Mouse (Mus musculus) lung, postnatal 0 days (tissue): ENCODE data around the gene Pole. TPM values are rescaled to one million over a fixed set of nuclear protein-coding genes. Genes with fewer than 3 reads are reported as not detected.

Experiments used
- ATAC-seq: fragments of 200-750 bp; cut with Nextera tagmentation; 2 replicates; pipeline ENCODE4 v1.8.0; 2017; ENCODE audit warnings: moderate library complexity
- DNase-seq: peaks from one replicate; pipeline ENCODE4 v3.0.0-alpha.2; 2016; ENCODE audit warnings: low spot score
- H3K27ac ChIP-seq: fragments of 300-500 bp; sonication (generic); 2 replicates; pipeline ENCODE4 v1.5.1; 2014; ENCODE audit warnings: antibody characterized with exemption, mild to moderate bottlenecking, low read length, mixed read lengths
- H3K27me3 ChIP-seq: fragments of 300-500 bp; sonication (generic); replicated peaks from 2 replicates; pipeline ENCODE4 v1.6.1; 2014; ENCODE audit warnings: low read length, mixed read lengths; ENCODE audit not compliant: insufficient read depth
- H3K36me3 ChIP-seq: fragments of 300-500 bp; sonication (generic); 2 replicates; pipeline ENCODE4 v1.6.1; 2014; ENCODE audit warnings: low read length, mixed read lengths; ENCODE audit not compliant: insufficient read depth
- H3K4me1 ChIP-seq: fragments of 300-500 bp; sonication (generic); 2 replicates; pipeline ENCODE4 v1.6.1; 2014; ENCODE audit warnings: antibody characterized with exemption, low read depth, low read length, mixed read lengths; ENCODE audit not compliant: insufficient read depth
- H3K4me2 ChIP-seq: fragments of 300-500 bp; sonication (generic); replicated peaks from 2 replicates; pipeline ENCODE4 v1.6.1; 2014; ENCODE audit warnings: low read depth, mild to moderate bottlenecking, low read length, moderate library complexity, mixed read lengths
- H3K4me3 ChIP-seq: fragments of 300-500 bp; sonication (generic); 2 replicates; pipeline ENCODE4 v1.5.1; 2014; ENCODE audit warnings: low read depth, low read length
- H3K9ac ChIP-seq: fragments of 300-500 bp; sonication (generic); replicated peaks from 2 replicates; pipeline ENCODE4 v1.6.1; 2014; ENCODE audit warnings: low read depth, mild to moderate bottlenecking
- H3K9me3 ChIP-seq: fragments of 300-500 bp; sonication (generic); 2 replicates; pipeline ENCODE4 v1.6.1; 2016; ENCODE audit warnings: low read length, mixed read lengths
- CTCF ChIP-seq: IDR thresholded peaks from 2 replicates; pipeline ENCODE4 v1.5.1; 2016; ENCODE audit warnings: antibody characterized with exemption, mild to moderate bottlenecking
- EP300 ChIP-seq: IDR thresholded peaks from 2 replicates; pipeline ENCODE4 v1.6.1; 2016; ENCODE audit warnings: antibody characterized with exemption, mild to moderate bottlenecking, control low read depth
- WGBS: fragments of 180-500 bp; shearing (Covaris S2); extraction: QIAGEN DNeasy Blood & Tissue Kit; methylation state at CpG from one replicate; pipeline ENCODE4 v1.1.7; 2014; 5-methylcytosine and 5-hydroxymethylcytosine counted together
- polyA plus RNA-seq: library from polyadenylated mRNA; unstranded; fragments of >200 nt; fragmentation: Nextera tagmentation; extraction: Ambion mirVana; gene quantifications from 2 replicates; pipeline ENCODE4 v1.2.1, GENCODE M21; 2015

Gene Pole
- polyA plus RNA-seq, 1 experiment from 2014 or later, result 2.2 TPM

GRCm38 (mm10) chr5:110286446-110287083 lies 459 bp downstream of the Pole start:
- ATAC-seq (peak; percentile 40), DNase-seq (no peak)
- Histone ChIP-seq H3K4me2 (peak overlapping the region; percentile 98), H3K4me1 (peaks cover 10% of the 10 kb centered on the region; the same call in 1 of the 2 replicates), H3K36me3 (no peaks in the 10 kb centered on the region), H3K9me3 (no peaks in the 10 kb centered on the region), H3K27ac (no peak overlapping the region), H3K4me3 (peak overlapping the region; percentile 62), H3K9ac (peak overlapping the region; percentile 68; the same call in 1 of the 2 replicates), H3K27me3 (no peaks in the 10 kb centered on the region)
- no peak for TF ChIP-seq EP300
- no peak for TF ChIP-seq CTCF
- 2% methylated on average over 22 of the region's 31 CpGs for WGBS

DNA sequence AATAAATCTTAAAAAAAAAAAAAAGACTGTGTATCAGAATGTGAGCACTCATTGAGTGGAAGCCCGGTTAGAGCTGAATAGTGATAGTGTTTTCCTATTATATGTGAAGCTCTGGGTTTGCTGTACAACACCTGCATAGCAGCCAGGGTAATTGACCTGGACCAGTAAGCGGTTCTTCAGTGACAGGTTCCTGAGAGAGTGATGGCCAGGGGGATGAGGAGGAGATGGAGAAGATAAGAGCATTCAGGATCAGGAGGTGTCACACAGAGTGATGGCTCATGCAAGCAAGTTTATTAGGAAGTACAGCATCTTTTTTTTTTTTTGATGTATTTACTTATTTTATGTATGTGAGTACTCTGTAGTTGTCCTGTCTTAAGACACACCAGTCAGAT lies 974 bp downstream of the Pole start:
- 50% methylated on average over 2 of the region's 2 CpGs for WGBS
- TF ChIP-seq CTCF (no peak), EP300 (no peak)
- Histone ChIP-seq H3K4me3 (no peak overlapping the region), H3K27me3 (no peaks in the 10 kb centered on the region), H3K27ac (no peak overlapping the region), H3K4me1 (peaks cover 10% of the 10 kb centered on the region; the same call in 1 of the 2 replicates), H3K9me3 (no peaks in the 10 kb centered on the region), H3K4me2 (no peak overlapping the region), H3K9ac (no peak overlapping the region), H3K36me3 (no peaks in the 10 kb centered on the region)
- ATAC-seq, result no peak
- no peak for DNase-seq

DNA sequence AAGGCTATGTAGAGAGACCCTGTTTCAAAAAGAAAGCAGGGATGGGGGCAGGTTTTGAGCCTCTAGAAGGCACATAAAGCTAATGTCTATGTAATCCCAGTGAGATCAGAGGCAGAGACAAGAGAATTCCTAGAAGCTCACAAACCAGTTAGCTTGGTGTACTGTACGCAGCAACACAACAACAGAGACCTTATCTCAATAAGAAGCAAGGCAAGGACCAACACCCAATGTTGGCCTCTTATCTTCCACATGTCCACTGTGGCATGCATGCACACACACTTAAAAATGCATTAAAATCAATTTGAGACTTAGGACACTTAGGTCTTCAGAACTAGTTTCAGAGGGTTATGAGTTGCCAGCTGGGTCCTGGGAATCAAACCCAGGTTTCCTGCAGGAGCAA lies 5.5 kb downstream of the Pole start:
- no peaks in the 10 kb centered on the region for H3K36me3 ChIP-seq
- 100% methylated on average over 1 of the region's 1 CpGs for WGBS

GRCm38 (mm10) chr5:110296637-110297036 lies 10.5 kb downstream of the Pole start:
- no peaks in the 10 kb centered on the region for H3K9me3 ChIP-seq
- H3K4me2 ChIP-seq, result no peak overlapping the region
- peak; percentile 74 for ATAC-seq
- no peak overlapping the region for H3K4me3 ChIP-seq
- WGBS, result 64% methylated on average over 1 of the region's 1 CpGs
- TF ChIP-seq EP300 (0 out of 2 replicates have a peak, but pooled peaks have one; percentile 12), CTCF (no peak)
- no peaks in the 10 kb centered on the region for H3K36me3 ChIP-seq
- no peaks in the 10 kb centered on the region for H3K4me1 ChIP-seq
- no peaks in the 10 kb centered on the region for H3K27me3 ChIP-seq
- H3K9ac ChIP-seq, result no peak overlapping the region
- DNase-seq, result peak; percentile 56
- H3K27ac ChIP-seq, result no peak overlapping the region

More for the DNA sequence above, 5.5 kb downstream of the Pole start:
- ATAC-seq (no peak), DNase-seq (no peak)
- Histone ChIP-seq H3K27ac (no peak overlapping the region), H3K4me2 (no peak overlapping the region), H3K27me3 (no peaks in the 10 kb centered on the region), H3K4me3 (no peak overlapping the region), H3K9ac (no peak overlapping the region), H3K4me1 (peaks cover under 1% of the 10 kb centered on the region; the same call in 1 of the 2 replicates), H3K9me3 (no peaks in the 10 kb centered on the region)
- TF ChIP-seq EP300, result no peak
- TF ChIP-seq CTCF, result no peak

- no peaks in the 10 kb centered on the region for H3K9me3 ChIP-seq
- H3K9ac ChIP-seq, result no peak overlapping the region
- TF ChIP-seq EP300 (no peak), CTCF (no peak)
- H3K36me3 ChIP-seq, result no peaks in the 10 kb centered on the region
- H3K4me2 ChIP-seq, result no peak overlapping the region
- H3K4me1 ChIP-seq, result no peaks in the 10 kb centered on the region
- 86% methylated on average over 2 of the region's 2 CpGs for WGBS
- H3K27ac ChIP-seq, result no peak overlapping the region
- DNase-seq (no peak), ATAC-seq (no peak)
- no peaks in the 10 kb centered on the region for H3K27me3 ChIP-seq
- H3K4me3 ChIP-seq, result no peak overlapping the region
Measured at GRCm38 (mm10) chr5:110300591-110300990, 14.5 kb downstream of the Pole start.

- WGBS, result 93% methylated on average over 7 of the region's 7 CpGs
- Histone ChIP-seq H3K4me3 (no peak overlapping the region), H3K27ac (no peak overlapping the region), H3K9me3 (no peaks in the 10 kb centered on the region), H3K4me2 (no peak overlapping the region), H3K27me3 (no peaks in the 10 kb centered on the region), H3K36me3 (0 out of 2 replicates have a peak, but pooled peaks cover 5% of the 10 kb centered on the region), H3K9ac (no peak overlapping the region), H3K4me1 (no peaks in the 10 kb centered on the region)
- TF ChIP-seq CTCF, result no peak
- TF ChIP-seq EP300, result no peak
- ATAC-seq, result no peak
- no peak for DNase-seq
Measured at GRCm38 (mm10) chr5:110308861-110309260, 22.8 kb downstream of the Pole start.

DNA sequence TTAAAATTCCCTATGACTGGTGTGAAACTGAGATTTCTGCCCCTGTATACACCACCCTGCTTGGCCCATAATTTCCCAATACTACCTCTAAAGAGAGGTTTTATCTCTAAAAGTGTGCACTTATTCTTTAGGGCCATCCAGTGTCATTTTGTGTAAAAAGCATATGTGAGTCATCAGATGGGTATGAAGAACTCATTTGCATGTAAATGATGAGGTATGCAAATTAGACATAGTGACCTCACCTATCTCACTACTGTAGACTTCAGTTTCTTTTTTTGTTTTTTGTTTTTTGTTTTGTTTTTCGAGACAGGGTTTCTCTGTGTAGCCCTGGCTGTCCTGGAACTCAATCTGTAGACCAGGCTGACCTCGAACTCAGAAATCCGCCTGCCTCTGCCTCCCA lies 27.0 kb downstream of the Pole start:
- no peaks in the 10 kb centered on the region for H3K9me3 ChIP-seq
- WGBS, result 95% methylated on average over 3 of the region's 3 CpGs
- no peak overlapping the region for H3K4me3 ChIP-seq
- no peak for ATAC-seq
- no peaks in the 10 kb centered on the region for H3K36me3 ChIP-seq
- no peak for DNase-seq
- H3K9ac ChIP-seq, result no peak overlapping the region
- TF ChIP-seq CTCF (no peak), EP300 (no peak)
- no peak overlapping the region for H3K4me2 ChIP-seq
- no peaks in the 10 kb centered on the region for H3K27me3 ChIP-seq
- no peaks in the 10 kb centered on the region for H3K4me1 ChIP-seq
- H3K27ac ChIP-seq, result no peak overlapping the region
